Mouse (Mus musculus) cerebellum, adult 8-10 months (tissue): Measurements from ENCODE around the gene Jam2.

ENCODE experiments used
- DNase-seq: peaks from one replicate; pipeline ENCODE4 v3.0.0; 2022

Jam2 gene

GRCm38 (mm10) chr16:84864656-84865055 is 90.7 kb downstream of the Jam2 start:
- no peak for DNase-seq

GRCm38 (mm10) chr16:84873805-84874204 is 99.9 kb downstream of the Jam2 start:
- DNase-seq, result no peak

GRCm38 (mm10) chr16:84875012-84875717 is 101.2 kb downstream of the Jam2 start:
- DNase-seq, result peak; percentile 18
